Mouse (Mus musculus): ENCODE results near the gene Defa35.
"Not testable (repeated sequence)": the region's sequence is repeated elsewhere in the genome, so short reads cannot be mapped to it uniquely, and the experiment has no call there.

DNA sequence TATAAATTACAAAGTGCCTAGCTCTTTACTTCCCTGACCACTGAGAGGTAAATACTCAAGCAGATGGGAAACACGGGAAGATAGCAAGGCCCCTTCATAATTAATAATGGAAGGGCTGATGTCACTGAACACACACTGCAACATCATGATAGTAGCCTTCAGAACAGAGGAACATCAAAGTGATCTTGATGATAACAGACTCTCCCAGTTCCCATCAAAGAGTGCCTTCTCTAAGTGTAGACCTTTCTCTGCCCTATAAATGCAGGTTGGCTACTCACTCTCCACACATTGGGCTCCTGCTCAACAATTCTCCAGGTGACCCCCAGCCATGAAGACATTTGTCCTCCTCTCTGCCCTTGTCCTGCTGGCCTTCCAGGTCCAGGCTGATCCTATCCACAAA, at the start of gene Defa35:
- TF ChIP-seq MAX (IDR thresholded peaks at IDR 0.05; ENCODE audit: low read depth); REST (IDR thresholded peaks at IDR 0.05; ENCODE audit: insufficient read depth, insufficient read length); TCF12 (IDR thresholded peaks at IDR 0.05; ENCODE audit: insufficient read depth, poor library complexity, severe bottlenecking); POLR2A (IDR thresholded peaks at IDR 0.05; ENCODE audit: insufficient read length, low read depth); CEBPB (IDR thresholded peaks at IDR 0.05; ENCODE audit: insufficient read depth, poor library complexity, severe bottlenecking); USF1 (IDR thresholded peaks at IDR 0.05; ENCODE audit: low read depth); E2F4 (IDR thresholded peaks at IDR 0.05; ENCODE audit: insufficient read depth); SRF (IDR thresholded peaks at IDR 0.05; ENCODE audit: control insufficient read depth, insufficient read length, low read depth); MYOD1 (IDR thresholded peaks at IDR 0.05; ENCODE audit: control insufficient read depth in 1 of 3, insufficient read length in 2 of 3, low read depth in 2 of 3); POLR2AphosphoS2 (IDR thresholded peaks at IDR 0.05; ENCODE audit: insufficient read length, low read depth); MYOG (IDR thresholded peaks at IDR 0.05; ENCODE audit: control insufficient read depth in 1 of 3, insufficient read depth in 1 of 3, insufficient read length in 2 of 3, low read depth in 2 of 3): not testable (repeated sequence)

Data from myocyte (in vitro differentiated cells).